Mouse (Mus musculus) E14TG2a.4 (cell line): Measurements from ENCODE around the gene Nfib.

Experiments used
- CTCF ChIP-seq: conservative IDR thresholded peaks from 2 replicates; pipeline ENCODE4 v1.5.1; 2014; ENCODE audit warnings: low read length
- NANOG ChIP-seq: IDR thresholded peaks from 2 replicates; pipeline ENCODE4 v1.6.1; 2014; ENCODE audit warnings: borderline replicate concordance, low read length, mixed read lengths
- POU5F1 ChIP-seq: IDR thresholded peaks from 2 replicates; pipeline ENCODE4 v1.6.1; 2014; ENCODE audit warnings: low read length, borderline replicate concordance

DNA sequence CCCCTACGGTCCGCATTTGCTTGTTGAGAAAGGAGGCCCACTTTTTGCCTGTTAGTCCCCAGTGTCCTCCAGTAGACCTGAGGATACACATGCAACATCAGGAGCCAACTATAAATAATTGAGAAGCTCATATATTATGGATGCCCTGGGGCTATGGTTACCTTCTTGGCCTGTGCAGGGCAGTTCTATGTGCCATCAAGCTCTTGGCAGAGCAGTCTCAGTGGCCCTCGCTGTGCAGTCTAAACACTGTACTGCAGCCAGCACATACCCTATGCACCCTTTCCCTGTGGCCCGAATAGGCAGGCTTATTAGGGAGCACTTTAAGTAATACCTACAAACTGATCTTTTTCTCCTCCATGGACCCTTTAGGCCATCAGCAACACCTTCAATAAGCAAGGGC, 185.6 kb downstream of the Nfib start:
- TF ChIP-seq CTCF (no peak), POU5F1 (no peak), NANOG (no peak)
